In genomic region chr11:26385971-26386370, GRCm38 (mm10) we compare ENCODE assay signal across 8 mouse cellular contexts. TPM values are rescaled to one million over a fixed set of nuclear protein-coding genes. Genes with fewer than 3 reads are reported as not detected.
DNase-seq lines count a peak whose midpoint lies in the region; ATAC-seq and TF ChIP-seq lines count a peak whose summit lies in the region.

Fancl (plus strand) TSS chr11:26386135.

- peak within 1 kb of the TSS; percentile 78 for H3K9ac ChIP-seq in limb, embryonic 12.5 days (replicated peaks)

- peak within 1 kb of the TSS; percentile 68 for H3K4me3 ChIP-seq in heart, embryonic 10.5 days
- peak within 1 kb of the TSS; percentile 95 for H3K4me3 ChIP-seq in erythroblast, embryonic 14.5 days (replicated peaks)
- H3K4me3 ChIP-seq in limb, embryonic 12.5 days (replicated peaks), result peak within 1 kb of the TSS; percentile 58
- peak within 1 kb of the TSS; percentile 79 for H3K4me3 ChIP-seq in olfactory bulb, adult 2 months (ENCODE audit: insufficient read depth, low read depth, low read length)

- DNase-seq in heart, embryonic 10.5 days (ENCODE audit: low spot score), result no peak
- DNase-seq in heart, postnatal 14 days, result no peak
- DNase-seq in left cerebral cortex, postnatal 25 days (ENCODE audit: low spot score in 2 of 2), result no peak
- no peak for DNase-seq in adipocyte (ENCODE audit: low spot score)

- H3K4me1 ChIP-seq in heart, embryonic 10.5 days, result no peaks in the 10 kb centered on the region
- peaks cover 22% of the 10 kb centered on the region for H3K4me1 ChIP-seq in erythroblast, embryonic 14.5 days (ENCODE audit: control insufficient read depth)
- peaks cover 3% of the 10 kb centered on the region; the same call in 1 of the 2 replicates for H3K4me1 ChIP-seq in limb, embryonic 12.5 days (replicated peaks)
- 0 out of 2 replicates have a peak, but pooled peaks cover 4% of the 10 kb centered on the region for H3K4me1 ChIP-seq in olfactory bulb, adult 2 months (ENCODE audit: control insufficient read depth, insufficient read depth, low read length)

- H3K27ac ChIP-seq in heart, embryonic 10.5 days, result peak within 1 kb of the TSS; percentile 94
- peak within 1 kb of the TSS; percentile 94 for H3K27ac ChIP-seq in limb, embryonic 12.5 days
- no peak within 1 kb of the TSS for H3K27ac ChIP-seq in olfactory bulb, adult 2 months (ENCODE audit: insufficient read depth, low read depth, low read length)

- no peak for TF ChIP-seq CTCF in olfactory bulb, adult 2 months (IDR thresholded peaks at IDR 0.05; ENCODE audit: insufficient read depth, low read depth, low read length)

- intact Hi-C loops in heart, postnatal 14 days (cut with DNase I), result loop anchor here (5.0 kb wide), 1 partner anchor 206 kb away; the partner anchor contains the start of genes Gm6899 and Vrk2
- intact Hi-C loops in left cerebral cortex, postnatal 25 days (cut with DNase I), result no loop called here

- no peaks in the 10 kb centered on the region for H3K27me3 ChIP-seq in heart, embryonic 10.5 days (ENCODE audit: insufficient read depth, poor library complexity, severe bottlenecking)
- H3K27me3 ChIP-seq in erythroblast, embryonic 14.5 days (ENCODE audit: control insufficient read depth), result peaks cover 7% of the 10 kb centered on the region
- no peaks in the 10 kb centered on the region for H3K27me3 ChIP-seq in limb, embryonic 12.5 days

- H3K4me2 ChIP-seq in limb, embryonic 12.5 days, result peak within 1 kb of the TSS; percentile 57

- WGBS in heart, embryonic 10.5 days, result 95% methylated on average over 2 of the region's 2 CpGs
- WGBS in limb, embryonic 12.5 days, result 97% methylated on average over 2 of the region's 2 CpGs
- WGBS in olfactory bulb, adult 2 months, result 97% methylated on average over 2 of the region's 2 CpGs

- no peak for TF ChIP-seq POLR2A in olfactory bulb, adult 2 months (IDR thresholded peaks at IDR 0.05; ENCODE audit: insufficient read depth, low read depth, low read length)

- no peak for ATAC-seq in CD4-positive, CD25-positive, alpha-beta regulatory T cell, adult 4 months
- no peak for ATAC-seq in limb, embryonic 12.5 days (ENCODE audit: insufficient number of reproducible peaks, insufficient read depth, low FRiP score, low TSS enrichment, low read depth)

- H3K9me3 ChIP-seq in heart, embryonic 10.5 days, result no peaks in the 10 kb centered on the region
- no peaks in the 10 kb centered on the region for H3K9me3 ChIP-seq in erythroblast, embryonic 14.5 days (ENCODE audit: control insufficient read depth, low read length)
- H3K9me3 ChIP-seq in limb, embryonic 12.5 days, result no peaks in the 10 kb centered on the region

- no peaks in the 10 kb centered on the region for H3K36me3 ChIP-seq in heart, embryonic 10.5 days
- H3K36me3 ChIP-seq in erythroblast, embryonic 14.5 days (ENCODE audit: control insufficient read depth), result peaks cover 3% of the 10 kb centered on the region
- 0 out of 2 replicates have a peak, but pooled peaks cover 3% of the 10 kb centered on the region for H3K36me3 ChIP-seq in limb, embryonic 12.5 days

RNA-seq across cellular contexts. Expression of gene Fancl, which starts in this region (rescaled TPM):
- 27.3 and 28.9 TPM in 2 replicates for polyA plus RNA-seq in heart, embryonic 10.5 days (2016; fragmentation: Nextera tagmentation; extraction: Ambion mirVana)
- total RNA-seq in heart, postnatal 14 days (2021), result 1 to 10 TPM; 8.5 to 9.1 TPM
- 10 to 100 TPM; 17.1 to 21.8 TPM for polyA plus RNA-seq in CD4-positive, CD25-positive, alpha-beta regulatory T cell, adult 4 months (2017; shearing (Covaris generic))
- 0.14 and 0.26 TPM in 2 replicates for polyA plus RNA-seq in erythroblast, embryonic 14.5 days (2012)
- polyA plus RNA-seq in limb, embryonic 12.5 days (2016; fragmentation: Nextera tagmentation; extraction: Ambion mirVana), result 31.5 and 38.3 TPM in 2 replicates
- not detected in 2 replicates for polyA plus RNA-seq in olfactory bulb, adult 2 months (2012; ENCODE audit: insufficient read depth, insufficient read length, low replicate concordance, missing spikeins)
- 10 to 100 TPM in 1 of 2 experiments, 1 to 10 TPM in 1; 9.4 to 10.4 TPM for total RNA-seq in left cerebral cortex, postnatal 25 days (2021)

Comparison
In these comparisons a context has a peak if more than half of its experiments do, and no peak if none do; other contexts are left out.
1. RNA of gene Fancl (polyA plus RNA-seq): 31.5 to 38.3 TPM in limb, embryonic 12.5 days, 27.3 to 28.9 TPM in heart, embryonic 10.5 days and 17.1 to 21.8 TPM in CD4-positive, CD25-positive, alpha-beta regulatory T cell, adult 4 months; 0.14 to 0.26 TPM in erythroblast, embryonic 14.5 days and not detected in olfactory bulb, adult 2 months; every median in the first group is over 10 times any median in the second.
2. Peak in every context shown above with its lines, with median percentiles within 50 percentile points of each other: H3K4me3 ChIP-seq.